Mouse (Mus musculus): Measurements from ENCODE around the gene Hoxc9. TPM values are rescaled to one million over a fixed set of nuclear protein-coding genes. Genes with fewer than 3 reads are reported as not detected.

Hoxc9 gene
- total RNA-seq, 4 experiments from 2014 or later: 5.3 to 7.4 (median 6.0) TPM

- no peak for DNase-seq (ENCODE audit: low spot score in 2 of 2)
These were observed 20.2 kb upstream of the Hoxc9 start for GRCm38 (mm10) chr15:102955833-102956640.

DNA sequence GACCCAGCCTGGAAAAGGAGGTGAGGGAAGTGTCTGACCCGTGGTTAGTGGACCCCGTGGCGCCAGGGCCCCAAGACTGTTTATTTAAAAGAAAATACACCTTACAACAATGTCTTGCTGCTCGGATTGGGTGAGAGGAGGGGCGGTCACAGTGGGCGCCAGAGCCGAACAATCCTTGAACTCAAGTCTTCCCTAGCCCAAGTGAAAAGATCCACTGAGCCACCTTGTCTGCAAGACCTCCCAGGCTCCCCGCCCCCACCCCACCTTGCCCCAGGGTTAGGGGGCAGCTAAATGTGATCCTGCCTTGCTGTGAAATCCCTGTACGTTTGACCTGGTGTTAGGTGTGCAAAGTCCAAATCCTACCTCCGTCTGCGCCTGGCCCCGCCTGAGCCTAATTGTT is 19.3 kb upstream of the Hoxc9 start:
- no peak for DNase-seq (ENCODE audit: low spot score in 2 of 2)

DNA sequence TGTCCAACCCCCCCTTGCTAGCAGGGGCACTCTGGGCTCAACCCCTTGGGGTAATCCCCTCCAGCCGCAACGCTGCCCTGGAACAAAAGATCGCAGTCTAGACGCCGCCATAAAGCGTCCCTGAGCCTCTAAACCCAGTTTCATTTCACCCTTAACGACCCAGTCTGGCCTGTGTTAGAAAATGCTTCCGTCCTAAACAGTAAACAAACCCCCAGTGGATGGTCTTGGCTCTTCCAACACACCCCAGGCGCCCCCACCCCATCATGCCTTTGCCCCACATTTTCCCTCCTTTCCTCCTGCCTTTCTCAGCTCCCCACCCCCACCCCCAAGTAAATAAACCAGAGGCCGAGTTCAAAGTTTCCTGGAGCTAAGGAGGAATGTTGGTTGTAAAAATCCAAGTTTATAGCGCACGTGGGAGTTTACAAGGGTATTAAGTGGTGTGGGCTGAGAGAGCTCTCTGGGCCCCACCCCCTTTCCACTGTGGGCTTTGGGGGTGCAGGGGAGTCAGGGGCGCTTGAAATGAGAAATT is 16.5 kb upstream of the Hoxc9 start:
- no peak for DNase-seq (ENCODE audit: low spot score in 2 of 2)

DNA sequence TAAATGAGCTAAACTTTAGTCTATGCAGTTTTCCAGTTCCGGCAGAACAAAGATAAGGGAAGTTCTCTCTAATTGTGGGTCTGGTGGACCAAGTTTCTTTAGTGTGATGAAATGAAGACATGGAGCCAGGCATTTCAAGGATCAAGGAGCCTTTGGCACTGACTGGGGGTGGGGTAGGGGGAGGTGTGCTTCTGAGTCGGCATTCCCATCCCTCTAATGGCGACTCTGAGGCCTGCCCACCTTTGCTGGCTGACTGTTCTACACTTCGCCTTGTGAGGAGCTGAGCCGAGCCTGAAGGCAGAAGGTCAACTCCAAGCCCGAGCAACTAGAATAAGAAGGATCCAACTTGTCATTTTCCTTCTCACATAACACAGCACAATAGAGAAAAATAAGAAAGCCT is 14.5 kb upstream of the Hoxc9 start:
- no peak for DNase-seq (ENCODE audit: low spot score in 2 of 2)

- no peak for DNase-seq (ENCODE audit: low spot score in 2 of 2)
These were observed 13.7 kb upstream of the Hoxc9 start for GRCm38 (mm10) chr15:102962492-102962891.

DNA sequence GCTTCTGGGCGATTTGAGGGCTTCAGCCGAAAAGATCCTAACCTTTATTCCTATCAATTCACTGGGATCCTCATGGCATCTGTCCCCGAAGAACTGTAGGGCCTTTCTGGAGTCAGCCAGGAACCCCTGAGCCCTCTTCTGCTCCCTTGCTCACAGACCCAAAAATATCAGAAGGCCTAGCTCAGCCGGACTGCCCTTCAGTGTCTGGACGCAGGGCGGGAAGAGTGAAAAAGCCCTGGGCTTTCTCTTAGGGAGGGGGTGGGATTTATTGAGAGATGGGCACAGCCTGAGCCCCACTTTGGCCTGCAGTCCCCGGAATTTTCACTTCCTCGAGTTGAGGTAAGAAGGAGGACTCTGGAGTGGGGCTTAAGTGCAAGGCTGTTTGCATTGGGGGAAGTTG is 13.0 kb upstream of the Hoxc9 start:
- DNase-seq (ENCODE audit: low spot score in 2 of 2): no peak

DNA sequence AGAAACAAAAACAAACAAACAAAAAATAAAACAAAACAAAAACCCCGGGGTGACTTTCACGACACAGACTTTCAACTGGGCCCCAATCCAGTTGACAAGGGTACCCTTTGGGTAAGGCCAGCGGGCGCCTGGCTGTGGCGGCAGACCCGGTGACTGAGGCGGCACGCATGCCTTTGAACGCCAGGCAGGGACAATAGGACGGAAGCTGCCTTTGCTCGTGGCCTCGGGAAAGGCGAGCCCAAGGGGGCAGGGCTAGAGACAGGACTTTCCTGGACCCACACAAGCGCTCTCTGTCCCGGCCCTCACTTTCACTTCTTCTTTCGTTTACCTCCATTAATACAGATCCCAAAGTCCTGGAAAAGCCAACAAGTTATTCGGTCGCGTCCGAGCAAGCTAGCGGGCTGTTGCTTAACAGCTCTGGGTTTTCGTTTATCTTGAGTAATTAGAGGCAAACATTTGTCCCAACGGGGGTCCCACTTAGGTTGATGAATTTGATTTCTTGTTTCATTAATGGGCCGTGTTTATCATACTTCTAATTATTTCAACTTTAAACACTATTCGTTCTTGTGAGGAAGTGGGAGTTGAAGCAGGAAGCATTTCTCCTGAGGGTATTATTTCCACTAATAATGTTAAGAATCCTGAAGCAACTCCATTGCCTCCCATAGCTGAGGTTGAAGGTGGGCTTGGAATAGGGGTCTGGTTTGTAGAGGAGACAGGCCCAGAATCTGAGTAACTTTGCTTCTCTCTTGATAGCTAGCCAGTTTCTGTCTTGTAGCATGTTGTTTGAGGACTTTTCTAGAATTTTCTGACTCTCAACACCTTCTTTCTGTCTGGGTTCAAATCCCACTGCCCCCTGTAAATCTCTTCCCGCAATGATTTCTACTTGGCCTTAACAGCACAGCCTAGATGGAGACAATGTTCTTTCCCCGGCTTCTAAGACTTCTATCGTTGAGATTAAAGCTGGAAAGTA is 12.3 kb upstream of the Hoxc9 start:
- peak in 1 of 2 experiments; percentile 69 for DNase-seq (ENCODE audit: low spot score in 2 of 2)

GRCm38 (mm10) chr15:102965003-102965891 is 11.0 kb upstream of the Hoxc9 start:
- no peak for DNase-seq (ENCODE audit: low spot score in 2 of 2)

DNA sequence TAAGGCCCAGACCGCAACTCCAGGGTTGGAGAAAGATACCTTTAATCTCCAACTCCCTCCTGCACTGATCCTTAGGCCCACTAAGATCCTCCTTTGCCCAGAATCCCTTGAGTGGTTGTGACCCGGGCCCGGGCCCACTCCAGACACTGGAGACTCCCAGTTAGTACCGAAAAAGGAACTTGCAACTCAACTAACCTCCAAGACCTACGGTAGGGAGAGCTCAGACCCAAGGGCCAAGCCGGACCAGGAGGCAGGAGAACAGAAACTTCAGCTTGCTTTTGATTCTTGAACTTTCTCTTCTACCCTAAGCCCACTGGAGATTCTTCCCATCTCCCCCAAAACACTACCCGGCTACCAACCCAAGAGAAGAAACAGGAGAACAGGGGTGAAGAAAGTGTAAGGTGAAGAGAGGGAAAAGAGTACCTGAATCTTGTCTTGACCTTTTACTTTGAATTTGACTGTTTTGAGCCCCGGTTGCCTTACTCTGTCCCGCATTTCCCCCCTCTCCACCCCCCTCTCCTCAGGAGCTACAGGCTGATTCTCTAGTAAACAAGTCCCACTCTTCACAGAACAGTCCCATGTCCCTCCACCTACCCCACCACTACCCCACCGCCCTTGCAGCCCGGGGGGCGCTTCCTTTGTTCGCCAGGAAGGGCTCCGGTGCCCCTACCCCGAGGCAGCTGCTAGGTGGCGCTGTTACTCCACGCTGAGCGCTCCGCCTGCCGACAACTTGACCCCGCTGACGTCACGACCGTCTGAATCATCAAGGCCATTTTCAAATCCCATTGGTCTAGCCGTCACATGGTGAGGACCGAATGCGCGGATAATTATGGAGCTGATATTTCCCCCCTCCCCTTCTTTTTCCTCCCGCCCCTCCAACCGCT is 10.1 kb upstream of the Hoxc9 start:
- DNase-seq (ENCODE audit: low spot score in 2 of 2): peak; percentile 93 to 96

- DNase-seq (ENCODE audit: low spot score in 2 of 2): no peak
These were observed 9.4 kb upstream of the Hoxc9 start, which contains the start of gene Hoxc10 for GRCm38 (mm10) chr15:102966776-102967311. Gene Hoxc10 (plus strand): TSS chr15:102966796.

- no peak for DNase-seq (ENCODE audit: low spot score in 2 of 2)
These were observed 9.0 kb upstream of the Hoxc9 start, which contains the start of gene Hoxc5 for GRCm38 (mm10) chr15:102967312-102967510. Gene Hoxc5 (plus strand): TSS chr15:102967443.

- no peak for DNase-seq (ENCODE audit: low spot score in 2 of 2)
These were observed 8.5 kb upstream of the Hoxc9 start for GRCm38 (mm10) chr15:102967511-102968397.

GRCm38 (mm10) chr15:102969296-102969695 is 6.9 kb upstream of the Hoxc9 start:
- no peak for DNase-seq (ENCODE audit: low spot score in 2 of 2)

DNA sequence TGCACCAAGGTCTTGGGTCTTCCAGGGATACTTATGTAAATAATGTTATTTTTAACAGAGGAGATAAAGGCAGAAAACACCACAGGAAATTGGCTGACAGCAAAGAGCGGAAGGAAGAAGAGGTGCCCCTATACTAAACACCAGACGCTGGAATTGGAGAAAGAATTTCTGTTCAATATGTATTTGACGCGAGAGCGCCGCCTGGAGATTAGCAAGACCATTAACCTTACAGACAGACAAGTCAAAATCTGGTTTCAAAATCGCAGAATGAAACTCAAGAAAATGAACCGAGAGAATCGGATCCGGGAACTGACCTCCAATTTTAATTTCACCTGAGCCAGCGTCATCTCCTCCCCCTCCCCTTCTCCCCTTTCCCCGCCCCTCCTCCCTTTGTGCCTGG is 5.5 kb upstream of the Hoxc9 start:
- no peak for DNase-seq (ENCODE audit: low spot score in 2 of 2)

- DNase-seq (ENCODE audit: low spot score in 2 of 2): no peak
These were observed 4.0 kb upstream of the Hoxc9 start for GRCm38 (mm10) chr15:102972254-102972653.

DNA sequence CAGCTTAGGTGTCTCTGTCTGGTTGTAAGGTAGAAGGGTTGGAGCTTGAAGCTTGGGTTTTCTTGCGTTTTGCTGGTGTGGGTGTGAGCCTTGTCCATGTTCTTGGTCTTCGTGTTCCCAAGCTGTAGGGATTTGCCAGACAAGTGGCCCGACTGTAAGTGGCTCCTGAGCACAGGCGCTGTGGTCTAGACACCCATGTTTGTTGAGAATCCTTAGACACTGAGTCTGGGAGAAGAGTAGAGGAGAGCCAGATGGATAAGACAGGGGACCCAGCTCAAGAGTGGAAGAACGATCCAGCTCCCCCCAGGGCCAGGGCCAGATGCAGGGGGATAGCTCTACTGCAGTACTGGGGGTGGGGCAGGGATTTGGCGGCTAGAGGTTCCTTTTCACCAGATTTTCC is 3.5 kb upstream of the Hoxc9 start:
- DNase-seq (ENCODE audit: low spot score in 2 of 2): no peak

GRCm38 (mm10) chr15:102975034-102975433 is 1.2 kb upstream of the Hoxc9 start:
- no peak for DNase-seq (ENCODE audit: low spot score in 2 of 2)

- DNase-seq (ENCODE audit: low spot score in 2 of 2): no peak
These were observed 539 bp upstream of the Hoxc9 start for GRCm38 (mm10) chr15:102975688-102976111.
